Mouse (Mus musculus): ENCODE data around the gene Btbd35f17.
"Not testable (repeated sequence)": the region's sequence is repeated elsewhere in the genome, so short reads cannot be mapped to it uniquely, and the experiment has no call there.

Gene Btbd35f17

GRCm38 (mm10) chrX:4370336-4370735, at the start of gene Btbd35f17:
TSS of gene Btbd35f17 (plus strand) at chrX:4370636.
- ATAC-seq (ENCODE audit: low TSS enrichment), result not testable (repeated sequence)
